Mouse (Mus musculus): Measurements from ENCODE around the gene Apol8. TPM values are rescaled to one million over a fixed set of nuclear protein-coding genes. Genes with fewer than 3 reads are reported as not detected.

Apol8 gene
- polyA plus RNA-seq, 1 experiment from 2014 or later, result 0.20 TPM

DNA sequence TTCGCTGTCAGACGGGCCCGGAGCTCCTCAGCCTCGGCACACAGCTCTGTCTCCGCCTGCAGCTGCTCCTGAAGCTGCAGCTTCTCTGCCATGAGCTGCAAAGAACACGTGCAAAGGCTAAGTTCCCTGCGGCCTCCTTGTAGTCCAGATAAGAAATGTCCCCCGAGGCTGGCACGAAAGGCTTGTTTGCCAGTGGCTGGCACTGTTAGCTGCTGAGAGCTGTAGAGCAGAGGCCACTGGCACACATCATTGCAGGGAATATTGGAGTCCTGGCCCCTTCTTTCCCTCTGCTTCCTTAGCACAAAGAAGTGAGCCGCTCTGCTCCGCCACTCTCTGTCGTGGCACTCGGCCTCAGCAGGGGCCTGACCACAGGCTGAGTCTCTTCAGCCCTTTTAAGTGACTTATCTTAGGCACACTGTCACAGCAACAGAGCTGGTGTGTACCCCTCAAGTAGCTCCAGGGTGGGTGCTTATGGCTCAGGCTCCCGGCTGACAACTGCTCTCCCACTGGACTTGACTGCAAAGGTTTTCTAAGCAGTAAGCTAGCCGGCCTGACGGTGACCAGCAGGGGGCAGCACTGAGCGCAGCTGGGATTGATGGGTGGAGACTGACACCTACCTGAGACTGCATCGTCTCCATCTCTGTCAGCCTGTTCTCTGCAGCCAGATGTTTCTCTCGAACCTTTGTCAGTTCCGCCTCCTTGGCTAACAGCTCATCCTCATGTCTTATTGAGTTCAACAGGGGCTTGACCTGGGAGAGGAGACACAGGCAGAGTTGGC lies 18.6 kb upstream of the Apol8 start:
- Histone ChIP-seq H3K9me3 (replicated peaks) (no peaks in the 10 kb centered on the region), H3K27ac (no peak overlapping the region), H3K36me3 (peaks cover 98% of the 10 kb centered on the region), H3K27me3 (ENCODE audit: low read depth, poor library complexity, severe bottlenecking) (no peaks in the 10 kb centered on the region), H3K4me1 (no peaks in the 10 kb centered on the region), H3K4me3 (no peak overlapping the region)
- WGBS, result 67% methylated on average over 20 of the region's 20 CpGs
- DNase-seq (ENCODE audit: low spot score), result peak; percentile 90

DNA sequence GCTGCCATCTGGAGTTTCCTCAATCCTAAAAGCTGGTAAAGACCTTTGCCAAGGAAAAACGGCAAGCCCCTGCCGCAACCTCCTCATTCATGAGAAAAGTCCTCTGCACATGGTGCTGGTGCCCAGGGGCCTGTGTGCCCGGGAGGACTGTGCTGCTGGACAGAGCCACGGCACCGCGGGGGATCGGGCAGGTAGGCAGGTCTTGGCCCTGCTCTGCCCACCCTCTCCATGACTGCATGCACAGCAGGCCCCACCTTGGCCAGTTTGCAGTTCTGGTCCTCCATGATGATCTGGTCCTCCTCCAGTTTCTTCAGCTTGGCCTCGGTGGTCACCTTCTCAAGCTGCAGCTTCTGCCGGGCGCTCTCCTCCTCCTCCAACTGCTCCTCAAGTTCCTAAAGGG lies 17.5 kb upstream of the Apol8 start:
- no peak overlapping the region for H3K4me3 ChIP-seq
- WGBS, result 94% methylated on average over 10 of the region's 10 CpGs
- H3K27ac ChIP-seq, result no peak overlapping the region
- no peak for DNase-seq (ENCODE audit: low spot score)
- H3K4me1 ChIP-seq, result no peaks in the 10 kb centered on the region
- H3K27me3 ChIP-seq (ENCODE audit: low read depth, poor library complexity, severe bottlenecking), result no peaks in the 10 kb centered on the region
- H3K9me3 ChIP-seq (replicated peaks), result no peaks in the 10 kb centered on the region
- peaks cover 98% of the 10 kb centered on the region for H3K36me3 ChIP-seq

DNA sequence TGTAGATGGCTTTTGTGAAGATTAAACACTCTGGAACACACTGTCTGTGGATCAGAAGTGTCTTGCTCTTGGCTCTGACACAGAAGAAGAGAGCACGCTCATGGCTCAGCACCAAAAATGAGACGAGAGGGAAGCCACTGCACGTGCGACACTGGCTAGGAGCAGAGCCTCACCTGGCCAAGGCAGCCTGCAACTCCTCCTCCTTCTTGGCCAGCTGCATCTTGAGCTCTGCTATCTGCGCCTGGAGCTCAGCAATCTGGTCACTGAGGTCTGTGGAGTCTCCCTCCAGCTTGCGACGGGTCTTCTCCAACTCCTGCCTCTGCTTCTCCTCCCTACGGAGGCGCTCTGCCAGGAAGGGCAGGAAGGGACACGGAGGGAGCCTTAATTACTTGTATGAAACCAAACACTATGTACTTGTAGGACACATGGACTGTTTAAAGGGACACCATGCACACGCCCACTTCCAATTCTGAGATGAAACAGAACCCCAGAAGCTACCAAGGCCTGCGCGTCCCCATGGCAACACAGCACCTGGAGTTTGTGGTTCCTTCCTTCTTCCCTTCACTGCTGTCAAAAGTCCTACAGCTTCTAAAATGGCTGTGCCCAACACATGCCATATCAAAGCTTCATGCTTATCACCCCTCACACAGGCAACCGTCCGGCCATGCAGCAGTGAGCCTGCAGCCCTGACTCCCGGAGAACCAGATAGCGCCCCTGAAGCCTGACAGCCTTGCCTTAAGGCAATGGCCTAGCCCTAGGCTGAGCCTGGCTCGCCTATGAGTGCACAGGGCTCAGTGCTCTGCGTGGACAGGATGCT lies 16.5 kb upstream of the Apol8 start:
- WGBS, result 91% methylated on average over 19 of the region's 19 CpGs
- no peaks in the 10 kb centered on the region for H3K4me1 ChIP-seq
- peaks cover 98% of the 10 kb centered on the region for H3K36me3 ChIP-seq

DNA sequence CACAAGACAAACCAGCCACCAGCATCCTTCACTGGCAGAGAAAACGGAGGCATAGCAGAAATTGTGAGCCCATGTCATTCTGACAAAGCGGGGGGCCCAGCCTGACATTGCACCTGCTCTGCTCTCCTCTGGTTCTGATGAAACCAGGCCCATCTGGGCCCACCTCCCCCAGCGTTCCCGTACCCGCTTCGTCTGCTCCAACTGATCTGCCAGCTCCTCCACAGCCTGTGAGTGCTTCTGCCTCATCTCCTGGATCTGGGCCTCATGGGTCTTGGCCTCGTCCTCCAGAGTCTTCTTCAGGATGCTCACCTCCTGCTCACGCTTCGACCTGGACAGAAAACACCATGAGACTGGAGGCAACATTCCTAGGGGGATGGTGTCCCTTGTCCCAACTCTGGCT lies 14.1 kb upstream of the Apol8 start:
- no peak for DNase-seq (ENCODE audit: low spot score)
- no peak overlapping the region for H3K27ac ChIP-seq
- H3K9me3 ChIP-seq (replicated peaks), result no peaks in the 10 kb centered on the region
- H3K4me1 ChIP-seq, result no peaks in the 10 kb centered on the region
- peaks cover 98% of the 10 kb centered on the region for H3K36me3 ChIP-seq
- 91% methylated on average over 9 of the region's 9 CpGs for WGBS
- no peak overlapping the region for H3K4me3 ChIP-seq
- no peaks in the 10 kb centered on the region for H3K27me3 ChIP-seq (ENCODE audit: low read depth, poor library complexity, severe bottlenecking)

More for the DNA sequence above, 16.5 kb upstream of the Apol8 start:
- no peaks in the 10 kb centered on the region for H3K27me3 ChIP-seq (ENCODE audit: low read depth, poor library complexity, severe bottlenecking)
- no peak for DNase-seq (ENCODE audit: low spot score)
- H3K4me3 ChIP-seq, result no peak overlapping the region
- H3K27ac ChIP-seq, result no peak overlapping the region
- no peaks in the 10 kb centered on the region for H3K9me3 ChIP-seq (replicated peaks)

DNA sequence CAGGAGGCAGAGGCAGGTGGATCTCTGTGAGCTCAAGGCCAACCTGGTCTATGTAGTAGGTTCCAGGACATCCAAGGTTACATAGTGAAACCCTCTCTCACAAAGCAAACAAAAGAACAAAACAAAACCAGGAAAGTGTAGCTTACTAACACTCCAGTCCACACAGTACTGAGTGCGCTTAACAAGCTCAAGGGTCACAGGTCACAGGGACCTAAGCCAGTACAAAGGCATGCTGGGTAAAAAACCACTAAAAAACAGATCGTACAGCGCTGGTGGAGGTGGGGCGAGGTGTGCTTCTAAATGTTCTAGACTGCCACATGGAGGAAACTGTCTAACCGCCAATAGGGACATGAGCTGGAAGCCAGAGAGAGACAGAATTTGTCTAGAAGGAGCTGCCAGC lies 13.5 kb upstream of the Apol8 start:
- Histone ChIP-seq H3K9me3 (replicated peaks) (no peaks in the 10 kb centered on the region), H3K27ac (no peak overlapping the region), H3K36me3 (peaks cover 98% of the 10 kb centered on the region), H3K4me1 (no peaks in the 10 kb centered on the region), H3K27me3 (ENCODE audit: low read depth, poor library complexity, severe bottlenecking) (no peaks in the 10 kb centered on the region), H3K4me3 (no peak overlapping the region)
- DNase-seq (ENCODE audit: low spot score), result no peak
- WGBS, result 92% methylated on average over 5 of the region's 5 CpGs

DNA sequence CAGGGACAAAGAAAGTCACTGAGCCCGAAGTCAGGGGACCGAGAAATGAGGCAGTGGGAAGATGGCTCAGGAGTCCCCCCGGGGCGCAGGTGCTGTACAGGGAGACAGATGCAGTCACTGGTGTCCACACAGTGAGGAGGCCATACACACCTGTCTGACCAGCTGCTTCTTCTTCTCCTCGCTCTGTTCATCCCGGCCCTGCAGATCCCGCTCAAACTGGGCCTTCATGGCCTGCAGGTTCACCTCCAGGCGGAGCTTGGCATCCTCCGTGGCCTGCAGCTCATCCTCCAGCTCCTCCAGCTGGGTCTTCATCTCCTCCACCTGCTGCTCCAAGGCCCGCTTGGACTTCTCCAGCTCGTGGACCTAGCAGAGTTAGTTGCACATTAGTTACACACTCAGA lies 10.2 kb upstream of the Apol8 start:
- Histone ChIP-seq H3K9me3 (replicated peaks) (no peaks in the 10 kb centered on the region), H3K27ac (no peak overlapping the region), H3K36me3 (peaks cover 100% of the 10 kb centered on the region), H3K4me1 (no peaks in the 10 kb centered on the region), H3K4me3 (no peak overlapping the region), H3K27me3 (ENCODE audit: low read depth, poor library complexity, severe bottlenecking) (no peaks in the 10 kb centered on the region)
- no peak for DNase-seq (ENCODE audit: low spot score)
- WGBS, result 97% methylated on average over 11 of the region's 11 CpGs

DNA sequence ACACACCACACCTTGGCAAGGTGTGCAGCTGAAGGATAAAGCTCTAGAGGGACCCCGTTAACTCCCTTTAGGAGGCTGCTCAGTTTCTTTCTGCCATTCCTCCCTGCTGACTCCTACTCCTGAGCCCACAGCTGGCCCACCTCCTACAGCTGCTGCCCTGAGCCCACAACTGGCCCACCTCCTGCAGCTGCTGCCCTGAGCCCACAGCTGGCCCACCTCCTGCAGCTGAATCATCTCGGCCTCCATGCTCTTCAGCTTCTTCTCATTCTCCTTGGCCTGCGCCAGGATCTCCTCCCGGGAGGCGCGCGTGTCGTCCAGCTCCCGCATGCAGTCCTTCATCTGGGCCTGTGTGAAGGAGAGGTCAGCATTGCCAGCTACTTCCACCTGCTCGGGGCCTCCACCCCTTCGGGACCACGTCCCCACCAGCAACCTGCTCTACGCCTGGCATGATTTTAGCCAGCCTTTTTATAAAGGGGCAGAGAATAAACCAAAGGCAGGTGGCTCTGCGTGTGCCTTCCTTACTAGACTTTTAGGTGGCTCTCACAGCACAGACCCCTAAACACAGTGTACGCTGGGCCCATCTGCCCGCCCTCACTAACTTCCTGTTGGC lies 8.8 kb upstream of the Apol8 start:
- no peak for DNase-seq (ENCODE audit: low spot score)
- H3K27me3 ChIP-seq (ENCODE audit: low read depth, poor library complexity, severe bottlenecking), result no peaks in the 10 kb centered on the region
- H3K4me3 ChIP-seq, result no peak overlapping the region
- H3K27ac ChIP-seq, result no peak overlapping the region
- 94% methylated on average over 16 of the region's 16 CpGs for WGBS
- no peaks in the 10 kb centered on the region for H3K4me1 ChIP-seq
- no peaks in the 10 kb centered on the region for H3K9me3 ChIP-seq (replicated peaks)
- H3K36me3 ChIP-seq, result peaks cover 100% of the 10 kb centered on the region

DNA sequence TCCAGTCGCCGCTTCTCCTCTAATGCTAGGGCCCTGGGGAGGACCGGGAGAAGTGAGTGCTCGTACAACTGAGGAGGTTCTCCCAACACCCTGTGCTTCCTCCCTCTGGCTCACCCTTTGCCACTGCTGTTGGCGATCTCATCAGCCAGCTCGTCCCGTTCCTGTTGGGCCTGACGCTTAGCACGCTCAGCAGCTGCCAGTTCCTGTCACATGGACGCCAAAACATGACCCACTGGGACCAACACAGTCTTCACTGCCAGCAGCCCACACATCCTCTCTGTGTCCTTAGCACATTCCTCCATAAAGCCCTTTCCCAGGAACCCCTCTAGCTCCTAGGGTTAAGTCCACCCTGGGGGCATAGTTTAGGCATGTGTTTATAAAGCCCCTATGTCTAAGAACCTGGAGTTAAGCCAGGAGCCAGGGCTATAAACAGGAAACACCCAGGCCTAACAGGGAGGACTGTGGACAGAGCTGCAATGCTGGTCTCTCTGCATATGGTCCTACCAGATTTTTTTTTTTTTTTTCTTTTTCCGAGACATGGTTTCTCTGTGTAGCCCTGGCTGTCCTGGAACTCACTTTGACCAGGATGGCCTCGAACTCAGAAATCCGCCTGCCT lies 7.7 kb upstream of the Apol8 start:
- no peak for DNase-seq (ENCODE audit: low spot score)
- WGBS, result 90% methylated on average over 13 of the region's 13 CpGs
- H3K4me3 ChIP-seq, result no peak overlapping the region
- no peak overlapping the region for H3K27ac ChIP-seq
- H3K4me1 ChIP-seq, result no peaks in the 10 kb centered on the region
- H3K9me3 ChIP-seq (replicated peaks), result no peaks in the 10 kb centered on the region
- peaks cover 100% of the 10 kb centered on the region for H3K36me3 ChIP-seq
- H3K27me3 ChIP-seq (ENCODE audit: low read depth, poor library complexity, severe bottlenecking), result no peaks in the 10 kb centered on the region

DNA sequence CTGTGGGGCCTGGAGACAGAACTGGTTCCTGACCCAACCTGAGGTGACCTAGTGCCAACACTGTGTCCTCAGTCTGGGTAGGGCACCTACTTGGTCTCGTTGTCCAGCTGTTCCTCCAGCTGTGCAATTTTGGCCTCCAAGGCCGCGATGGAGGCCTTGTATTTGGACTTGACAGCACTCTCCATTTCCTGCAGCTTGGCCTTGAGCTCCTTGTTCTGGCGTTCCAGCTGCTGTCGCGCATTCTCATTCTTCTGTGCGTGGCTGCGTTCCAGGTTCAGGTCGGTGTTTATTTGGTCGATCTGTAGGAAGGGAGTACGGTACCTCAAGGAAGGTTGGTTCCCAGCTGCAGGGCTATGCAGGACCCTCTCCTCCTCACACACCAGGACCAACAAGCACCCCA lies 6.9 kb upstream of the Apol8 start:
- H3K4me1 ChIP-seq, result no peaks in the 10 kb centered on the region
- no peak overlapping the region for H3K27ac ChIP-seq
- DNase-seq (ENCODE audit: low spot score), result no peak
- no peaks in the 10 kb centered on the region for H3K27me3 ChIP-seq (ENCODE audit: low read depth, poor library complexity, severe bottlenecking)
- no peaks in the 10 kb centered on the region for H3K9me3 ChIP-seq (replicated peaks)
- H3K4me3 ChIP-seq, result no peak overlapping the region
- peaks cover 95% of the 10 kb centered on the region for H3K36me3 ChIP-seq
- 96% methylated on average over 11 of the region's 11 CpGs for WGBS

DNA sequence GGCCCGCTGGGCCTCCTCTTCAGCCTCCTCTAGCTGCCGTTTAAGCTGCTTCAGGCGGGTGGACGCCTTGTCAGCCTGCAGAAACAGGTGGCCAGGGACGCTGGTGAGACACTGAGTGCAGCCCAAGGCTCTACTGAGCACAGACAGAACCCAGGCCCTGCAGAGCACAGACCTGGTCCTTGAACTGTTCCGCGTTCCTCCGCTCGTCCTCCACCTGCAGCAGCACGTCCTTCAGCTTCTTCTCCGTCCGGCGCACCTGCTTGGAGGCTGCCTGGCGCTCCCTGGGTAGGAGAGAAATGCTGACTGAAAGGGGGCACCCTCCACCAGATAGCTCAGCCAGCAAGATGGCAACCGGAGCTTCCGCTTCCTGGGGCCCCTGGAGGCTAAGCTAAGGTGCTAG lies 6.2 kb upstream of the Apol8 start:
- Histone ChIP-seq H3K9me3 (replicated peaks) (no peaks in the 10 kb centered on the region), H3K27me3 (ENCODE audit: low read depth, poor library complexity, severe bottlenecking) (no peaks in the 10 kb centered on the region), H3K27ac (no peak overlapping the region), H3K4me3 (no peak overlapping the region), H3K4me1 (no peaks in the 10 kb centered on the region), H3K36me3 (peaks cover 88% of the 10 kb centered on the region)
- no peak for DNase-seq (ENCODE audit: low spot score)
- WGBS, result 92% methylated on average over 16 of the region's 16 CpGs

DNA sequence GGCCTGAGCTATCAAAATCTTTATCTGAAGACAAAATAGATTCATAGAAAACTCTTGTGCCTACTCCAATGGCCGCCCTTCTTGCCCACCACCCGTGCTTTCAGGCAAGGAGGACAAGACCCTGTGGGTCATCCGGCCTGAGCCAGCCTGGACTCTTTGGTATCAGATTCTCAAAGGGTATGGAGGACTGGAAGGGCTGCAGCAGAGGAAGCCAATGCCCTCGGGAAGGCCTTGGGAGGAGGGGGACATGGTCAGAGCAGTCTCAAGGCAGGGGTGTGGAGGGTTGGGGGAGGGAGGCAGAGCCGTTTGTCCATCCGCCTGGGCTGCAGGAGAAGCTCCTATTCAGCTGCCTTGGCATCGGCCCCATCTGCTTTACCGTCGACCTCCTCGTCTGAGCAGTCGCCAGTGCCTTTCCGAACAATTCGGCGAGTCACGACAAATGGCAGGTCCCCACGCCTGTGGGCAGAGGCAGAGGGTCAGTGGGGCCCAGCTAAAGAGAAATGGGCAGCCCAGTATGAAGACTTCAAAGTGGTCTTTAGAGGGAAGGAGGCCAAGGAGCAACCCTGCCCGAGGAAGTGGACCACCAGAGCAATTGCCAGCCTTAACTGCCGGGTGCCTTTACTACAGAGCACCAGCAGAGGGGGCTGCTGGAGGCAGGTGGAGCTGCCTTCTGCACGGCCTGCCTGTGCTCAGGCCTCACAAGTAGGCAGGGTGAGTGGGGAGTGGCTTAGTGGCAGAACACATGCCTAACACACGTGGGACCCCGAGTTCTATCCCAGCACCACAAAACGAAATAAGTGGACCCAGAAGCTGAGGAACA lies 5.0 kb upstream of the Apol8 start:
- WGBS, result 82% methylated on average over 22 of the region's 22 CpGs
- no peak overlapping the region for H3K27ac ChIP-seq
- H3K27me3 ChIP-seq (ENCODE audit: low read depth, poor library complexity, severe bottlenecking), result no peaks in the 10 kb centered on the region
- H3K4me1 ChIP-seq, result peaks cover 3% of the 10 kb centered on the region; the same call in 1 of the 2 replicates
- peak; percentile 58 for DNase-seq (ENCODE audit: low spot score)
- peaks cover 76% of the 10 kb centered on the region for H3K36me3 ChIP-seq
- H3K9me3 ChIP-seq (replicated peaks), result no peaks in the 10 kb centered on the region
- H3K4me3 ChIP-seq, result no peak overlapping the region

DNA sequence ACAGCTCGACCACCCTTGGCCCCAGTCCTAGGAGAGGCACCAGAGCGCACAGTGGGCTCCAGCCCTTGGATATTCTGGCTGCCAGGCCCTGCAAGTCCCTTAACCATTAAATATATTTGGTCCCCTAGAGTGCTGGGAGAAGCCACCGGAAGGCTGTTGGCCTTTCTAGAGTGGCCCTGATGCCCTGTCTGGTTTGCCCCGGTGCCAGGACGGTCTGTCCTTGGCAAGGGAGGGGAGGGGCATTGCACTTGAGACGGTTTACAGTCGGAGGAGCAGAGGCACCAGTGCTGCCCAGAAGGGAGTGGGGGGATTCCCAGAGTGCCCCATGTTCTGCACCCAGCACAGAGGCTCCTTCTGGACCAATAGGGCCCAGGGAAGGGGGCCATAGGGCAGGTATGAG lies 4.3 kb upstream of the Apol8 start:
- peaks cover 3% of the 10 kb centered on the region; the same call in 1 of the 2 replicates for H3K4me1 ChIP-seq
- peaks cover 69% of the 10 kb centered on the region for H3K36me3 ChIP-seq
- WGBS, result 95% methylated on average over 7 of the region's 7 CpGs
- no peaks in the 10 kb centered on the region for H3K27me3 ChIP-seq (ENCODE audit: low read depth, poor library complexity, severe bottlenecking)
- H3K4me3 ChIP-seq, result no peak overlapping the region
- H3K9me3 ChIP-seq (replicated peaks), result no peaks in the 10 kb centered on the region
- H3K27ac ChIP-seq, result no peak overlapping the region
- DNase-seq (ENCODE audit: low spot score), result no peak

Measured in limb, embryonic 10.5 days (tissue).